Mouse (Mus musculus) kidney, adult 8-10 months (tissue): ENCODE measurements around the gene Igf2bp2.
A peak's percentile ranks its signal among the peaks of the same experiment; 100 is the strongest.

Experiments
- DNase-seq, 2 experiments: peaks; one replicate each; pipeline ENCODE4 v3.0.0; 2022

The Igf2bp2 gene

GRCm38 (mm10) chr16:22162512-22163455 is at the start of gene Igf2bp2:
Igf2bp2 (minus strand) TSS chr16:22163299.
- DNase-seq = peak; percentile 39

DNA sequence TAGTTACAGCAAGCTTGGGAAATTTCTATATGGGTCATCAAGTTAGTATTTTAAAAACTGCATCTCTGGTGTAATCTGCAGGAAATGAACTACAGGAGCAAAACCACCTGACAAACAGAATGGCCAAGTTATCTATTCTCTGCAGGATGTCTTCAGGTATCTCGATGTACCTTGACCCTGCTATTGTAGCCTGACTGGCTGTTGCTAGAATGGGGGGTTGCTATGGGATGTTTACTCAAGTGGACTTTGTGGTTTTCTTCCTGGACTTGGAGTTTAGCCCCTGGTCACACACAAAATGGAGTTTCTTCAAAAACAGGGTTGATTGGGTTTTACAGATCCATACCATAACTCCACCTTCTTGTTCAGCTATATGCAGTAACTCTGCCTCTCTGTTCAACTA is 40.4 kb upstream of the Igf2bp2 start:
- DNase-seq = no peak

GRCm38 (mm10) chr16:22201858-22202257 is 38.8 kb upstream of the Igf2bp2 start:
- DNase-seq = no peak

- no peak for DNase-seq
Measured at GRCm38 (mm10) chr16:22200476-22200875, 37.4 kb upstream of the Igf2bp2 start.

- DNase-seq = no peak
Measured at GRCm38 (mm10) chr16:22187366-22187765, 24.3 kb upstream of the Igf2bp2 start.

- DNase-seq = no peak
Measured at GRCm38 (mm10) chr16:22185411-22185810, 22.3 kb upstream of the Igf2bp2 start.

GRCm38 (mm10) chr16:22184113-22184512 is 21.0 kb upstream of the Igf2bp2 start:
- no peak for DNase-seq

DNA sequence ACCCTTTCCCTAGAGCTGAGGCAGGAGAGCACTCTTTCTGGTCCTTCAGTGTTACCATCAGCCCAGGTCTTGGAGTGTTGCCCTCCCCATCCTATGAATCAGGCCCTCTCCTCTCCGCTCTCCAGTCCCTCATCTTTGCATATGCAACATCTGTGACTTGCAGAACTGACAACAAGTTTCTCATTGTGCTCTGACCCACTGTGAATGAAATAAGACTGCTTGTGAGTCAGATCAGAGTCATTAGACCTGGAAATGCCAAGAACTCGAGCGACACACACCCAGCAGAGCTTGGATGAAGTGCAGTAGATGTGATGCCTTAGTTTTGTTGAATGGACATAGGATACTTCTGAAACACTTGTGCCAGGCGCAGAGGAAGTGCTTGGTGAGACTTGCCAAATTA is 19.2 kb upstream of the Igf2bp2 start:
- DNase-seq = no peak

- no peak for DNase-seq
Measured at GRCm38 (mm10) chr16:22178793-22179192, 15.7 kb upstream of the Igf2bp2 start.

GRCm38 (mm10) chr16:22177999-22178398 is 14.9 kb upstream of the Igf2bp2 start:
- DNase-seq = no peak

GRCm38 (mm10) chr16:22168731-22169130 is 5.6 kb upstream of the Igf2bp2 start:
- no peak for DNase-seq

DNA sequence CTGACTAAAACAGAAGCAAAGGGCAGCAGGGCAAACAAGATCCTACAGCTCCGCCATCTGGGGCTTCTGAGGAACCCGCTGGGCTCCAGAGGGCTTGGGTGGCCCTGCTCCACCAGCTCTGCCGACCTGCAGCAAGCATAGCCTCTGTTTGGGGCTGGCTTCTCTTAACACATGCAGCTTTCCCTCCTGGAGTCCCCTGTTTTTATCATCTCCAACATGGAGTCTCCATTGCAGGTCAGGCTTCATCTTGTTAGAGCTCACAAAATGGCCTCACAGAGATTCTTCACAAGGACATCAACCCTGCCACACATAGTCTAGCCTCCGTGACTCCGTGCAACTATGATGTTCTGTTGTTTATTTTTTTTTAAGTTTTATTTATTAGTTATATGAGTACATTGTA is 2.5 kb upstream of the Igf2bp2 start:
- no peak for DNase-seq

DNA sequence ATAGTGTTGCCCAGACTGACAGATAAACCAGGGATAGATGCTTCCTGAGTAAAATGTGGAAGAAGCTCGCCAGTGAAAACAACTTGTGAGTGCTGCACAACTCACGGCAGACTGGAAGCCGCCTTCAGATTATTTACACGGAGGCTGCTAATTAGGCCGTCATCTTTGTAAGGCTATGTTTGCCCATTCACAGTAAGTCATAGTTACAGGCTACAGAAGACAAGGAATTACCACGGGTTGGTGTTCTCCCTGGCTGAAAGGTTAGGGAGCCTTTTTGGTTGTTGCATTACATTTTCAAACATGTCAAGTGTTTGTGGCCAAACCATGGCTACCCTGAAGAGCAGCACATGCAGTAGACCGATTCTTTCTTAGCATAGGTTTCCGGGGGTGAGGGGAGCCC is 1.3 kb upstream of the Igf2bp2 start:
- DNase-seq = no peak

DNA sequence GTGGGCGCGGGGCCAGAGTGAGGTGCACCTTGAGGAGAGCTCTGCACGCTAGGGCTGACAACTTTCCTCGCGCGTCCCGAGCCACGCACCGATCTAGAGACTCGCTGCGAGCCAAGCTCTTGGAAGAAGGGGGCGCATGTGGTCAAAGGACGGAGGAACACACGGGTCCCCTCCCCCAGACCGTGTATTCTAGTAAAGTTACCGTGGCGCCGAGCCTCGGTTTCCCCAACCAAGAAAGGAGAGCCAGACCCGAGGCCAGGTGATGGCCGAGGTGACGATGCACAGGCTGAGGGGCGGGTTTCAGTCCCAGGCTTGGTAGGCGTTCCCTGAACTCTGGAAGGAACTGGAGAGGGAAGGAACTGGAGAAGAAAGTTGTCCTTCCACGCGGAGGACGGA is 355 bp upstream of the Igf2bp2 start:
- peak in 1 of 2 experiments; percentile 33 for DNase-seq

DNA sequence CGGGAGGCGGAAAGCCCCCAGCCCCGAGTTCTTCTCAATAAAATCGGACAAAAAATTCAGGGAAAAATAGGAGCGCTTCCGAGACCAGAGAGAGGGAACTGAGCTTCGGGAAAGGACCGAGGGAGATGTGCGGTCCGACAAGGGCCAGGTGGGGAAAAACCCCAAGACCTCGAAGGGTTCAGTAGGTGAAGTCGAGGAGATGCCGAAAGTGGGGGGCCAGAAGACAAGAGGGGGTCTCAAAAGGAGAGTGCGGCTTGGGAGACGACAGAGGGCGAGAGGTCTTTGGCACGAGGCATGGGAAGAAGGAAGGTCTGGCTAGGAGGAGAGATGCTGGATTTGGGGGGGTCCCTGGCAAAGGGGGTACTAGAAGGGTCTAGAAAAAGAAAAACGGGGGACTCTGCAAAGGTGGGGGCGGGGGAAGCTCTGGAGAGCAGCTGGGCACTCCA is 1.0 kb downstream of the Igf2bp2 start:
- no peak for DNase-seq

DNA sequence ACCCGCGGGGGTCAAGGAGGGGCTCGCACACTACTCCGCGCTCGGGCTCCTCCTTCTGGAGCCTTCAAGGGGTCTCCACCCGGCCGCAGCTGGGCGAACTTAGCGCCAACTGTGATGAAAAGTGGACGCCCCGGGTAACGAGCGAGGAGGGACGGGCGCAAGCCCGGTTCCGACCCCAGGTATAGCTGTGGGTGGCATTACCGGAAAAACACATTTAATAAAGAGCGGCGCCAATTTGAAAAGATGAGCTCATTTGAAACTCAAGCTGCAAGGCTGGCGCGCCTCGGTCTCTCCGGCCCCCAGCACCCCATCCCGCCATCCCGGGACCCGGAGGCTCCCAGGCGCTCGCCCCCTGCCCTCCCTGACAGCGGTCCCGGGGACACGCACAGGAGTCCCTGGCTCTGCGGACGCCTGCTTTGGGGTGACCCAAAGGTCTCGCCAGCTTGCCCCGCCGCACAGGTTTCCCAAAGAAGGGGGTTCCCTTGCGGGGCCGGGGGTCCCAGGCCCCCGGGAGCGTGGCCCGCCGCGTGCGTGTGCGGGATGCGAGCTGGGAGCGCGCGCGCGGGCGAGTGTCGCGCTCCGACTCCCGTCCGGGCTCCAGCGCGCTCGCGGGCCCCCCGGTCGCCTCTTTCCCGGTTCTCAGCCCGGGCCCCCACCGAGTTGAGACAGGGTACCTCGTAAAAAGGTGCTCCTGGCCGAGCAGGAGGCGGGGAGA is 1.6 kb downstream of the Igf2bp2 start:
- DNase-seq = no peak

DNA sequence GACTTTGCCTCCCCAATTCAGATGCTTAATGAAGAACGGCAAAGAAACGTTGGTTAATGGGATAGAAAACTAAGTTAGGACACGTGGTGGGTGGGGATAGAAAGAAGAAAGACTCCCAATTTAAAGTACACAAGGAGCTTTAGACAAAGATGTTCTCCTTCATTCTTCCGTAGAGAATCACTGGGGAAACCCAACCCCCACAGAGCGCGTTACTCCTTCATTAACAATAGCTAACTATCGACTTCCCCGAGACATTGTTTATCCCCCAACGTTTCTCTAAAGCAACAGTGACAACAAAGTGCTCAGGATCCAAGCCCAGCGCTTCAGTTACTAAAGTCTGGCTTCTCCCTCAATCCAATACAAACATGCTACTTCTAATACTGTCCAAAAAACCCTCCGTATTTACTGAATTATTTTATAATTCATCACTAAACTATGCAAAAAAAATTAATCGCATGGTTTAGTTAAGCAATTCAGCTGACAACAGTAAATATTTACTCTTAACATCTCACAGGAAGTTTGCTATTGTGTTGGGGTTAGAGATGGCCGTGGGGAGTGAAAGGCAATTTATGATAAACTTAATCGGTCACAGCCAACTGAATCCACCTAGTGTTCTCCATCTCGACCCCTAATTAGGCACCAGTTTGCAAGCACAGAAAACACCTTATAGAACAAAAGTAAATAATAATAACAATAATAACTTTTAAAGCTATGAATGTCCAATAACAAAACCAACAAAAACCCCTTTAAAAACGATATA is 2.5 kb downstream of the Igf2bp2 start:
- no peak for DNase-seq

GRCm38 (mm10) chr16:22152941-22153444 is 10.1 kb downstream of the Igf2bp2 start:
- no peak for DNase-seq

DNA sequence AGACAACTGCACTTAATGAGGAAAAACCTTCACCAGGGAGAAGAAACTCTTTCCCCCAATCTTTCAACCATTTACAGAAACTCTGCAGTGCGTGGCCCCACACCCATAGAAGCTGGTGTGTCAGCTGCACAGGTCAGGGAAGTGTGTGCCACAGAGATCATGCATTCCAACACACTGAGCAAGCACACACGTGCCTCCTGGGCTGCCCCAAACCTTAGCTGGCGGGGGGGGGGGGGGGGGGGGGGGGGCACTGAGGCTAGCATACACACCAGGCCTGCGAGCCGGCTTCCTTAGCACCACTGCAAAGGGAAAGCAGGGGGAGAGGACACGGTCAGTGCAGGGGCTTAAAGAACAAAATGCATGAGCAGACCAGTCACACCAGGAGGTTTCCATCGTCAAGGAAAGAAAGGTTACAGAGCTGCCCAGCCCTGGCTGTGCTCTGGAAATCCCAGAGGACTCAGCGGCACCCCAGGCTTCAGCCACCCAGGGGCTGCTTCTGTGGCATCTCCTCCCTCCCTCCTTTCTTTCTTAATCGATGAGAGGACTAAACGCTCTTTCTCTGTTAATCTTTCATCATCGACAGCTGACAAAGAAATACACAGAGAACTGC is 11.3 kb downstream of the Igf2bp2 start:
- no peak for DNase-seq

DNA sequence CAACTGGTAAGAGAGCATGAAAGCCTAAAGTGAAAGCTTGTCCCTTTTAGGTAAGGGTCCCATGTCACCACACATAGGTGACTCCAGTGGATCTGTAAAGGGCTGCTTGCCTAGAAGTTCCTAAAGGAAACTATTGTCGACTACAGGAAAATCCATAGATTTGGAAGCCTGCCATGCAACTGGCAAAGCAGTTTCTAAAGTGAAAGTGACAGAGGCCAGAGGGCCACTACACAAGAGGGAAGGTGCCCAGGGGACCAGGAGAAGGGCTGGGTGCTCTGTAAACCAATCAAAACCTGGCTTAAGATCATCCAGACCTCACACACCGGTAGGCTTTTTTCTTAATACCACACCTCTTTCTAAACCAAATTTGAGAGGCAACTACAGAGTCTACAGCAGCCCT is 12.7 kb downstream of the Igf2bp2 start:
- no peak for DNase-seq

DNA sequence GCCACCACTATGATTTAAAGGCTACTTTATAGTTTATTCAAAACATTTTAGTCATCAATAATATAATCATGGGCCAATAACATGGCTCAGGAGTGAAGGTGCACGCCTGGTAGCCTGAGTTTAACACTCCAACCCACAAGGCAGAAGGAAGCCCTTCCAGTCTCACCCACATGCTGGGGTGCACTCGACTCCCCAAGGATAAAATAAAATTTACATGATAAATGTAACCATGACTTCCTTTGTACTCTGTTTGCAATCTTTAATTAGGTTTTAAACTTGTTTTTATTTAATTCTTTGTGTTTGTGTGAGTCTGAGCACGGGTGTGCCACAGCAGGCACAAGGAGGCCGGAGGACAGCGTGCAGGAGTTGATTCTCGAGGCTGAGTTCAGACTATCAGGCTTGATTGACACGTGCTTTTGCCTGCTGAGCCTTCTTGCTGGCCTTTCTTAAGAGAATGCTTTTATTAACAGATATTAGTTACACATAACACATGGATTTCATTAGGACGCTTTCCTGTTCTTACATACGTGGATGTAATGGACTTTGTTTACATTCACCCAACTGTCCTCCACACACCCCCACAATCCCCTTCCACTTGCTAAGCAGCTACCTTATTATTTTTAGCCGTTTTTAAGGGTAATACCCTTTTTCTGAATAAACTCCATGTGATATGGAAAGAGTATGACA is 13.3 kb downstream of the Igf2bp2 start:
- no peak for DNase-seq

GRCm38 (mm10) chr16:22149076-22149475 is 14.0 kb downstream of the Igf2bp2 start:
- DNase-seq = no peak
